ENCODE assay signal across 8 mouse cellular contexts in genomic region chr9:24119423-24119822, GRCm38 (mm10). TPM values are rescaled to one million over a fixed set of nuclear protein-coding genes. Genes with fewer than 3 reads are reported as not detected.
DNase-seq lines count a peak whose midpoint lies in the region; ATAC-seq lines count a peak whose summit lies in the region.

No protein-coding gene starts in this region.

- peak; percentile 14 to 77 for DNase-seq in adrenal gland, adult (ENCODE audit: inconsistent age in 2 of 2, low spot score in 1 of 2)
- no peak for DNase-seq in adrenal gland, adult 8-10 months
- DNase-seq in neural tube, embryonic 10.5 days (ENCODE audit: extremely low spot score, low spot score), result peak; percentile 30
- peak; percentile 76 for DNase-seq in embryo, embryonic 10 days (ENCODE audit: low spot score)
- peak; percentile 24 for DNase-seq in kidney, postnatal 14 days

- H3K9me3 ChIP-seq in neural tube, embryonic 15.5 days (replicated peaks), result no peaks in the 10 kb centered on the region

- H3K4me1 ChIP-seq in neural tube, embryonic 15.5 days, result no peaks in the 10 kb centered on the region

- H3K4me3 ChIP-seq in neural tube, embryonic 15.5 days (replicated peaks), result no peak overlapping the region

- WGBS in neural tube, embryonic 15.5 days, result 58% methylated on average over 4 of the region's 4 CpGs

- ATAC-seq in neural tube, embryonic 15.5 days (ENCODE audit: low FRiP score), result no peak
- ATAC-seq in megakaryocyte progenitor cell, adult 5-6 weeks (replicated peaks; ENCODE audit: poor library complexity), result peak; percentile 83
- ATAC-seq in inflammation-experienced regulatory T-cells, adult 6 months, result no peak

- no peak overlapping the region for H3K9ac ChIP-seq in neural tube, embryonic 15.5 days (replicated peaks)

- H3K27me3 ChIP-seq in neural tube, embryonic 15.5 days (replicated peaks), result no peaks in the 10 kb centered on the region

- H3K36me3 ChIP-seq in neural tube, embryonic 15.5 days, result no peaks in the 10 kb centered on the region

- H3K4me2 ChIP-seq in neural tube, embryonic 15.5 days, result no peak overlapping the region

- no peak overlapping the region for H3K27ac ChIP-seq in neural tube, embryonic 15.5 days (replicated peaks)

RNA-seq across cellular contexts. Expression of gene Npsr1, which starts 21.6 kb away (rescaled TPM):
- total RNA-seq in adrenal gland, adult 8-10 months (2022), result under 1 TPM in 1 of 4 experiments, not detected in 3; 0.17 TPM
- 0.20 and 0.24 TPM in 2 replicates for polyA plus RNA-seq in neural tube, embryonic 15.5 days (2015; fragmentation: Nextera tagmentation; extraction: Ambion mirVana)
- not detected in 2 replicates for total RNA-seq in megakaryocyte progenitor cell, adult 5-6 weeks (2015)
- not detected in 2 replicates for total RNA-seq in megakaryocyte progenitor cell, adult 5-6 weeks (2017)
- polyA plus RNA-seq in inflammation-experienced regulatory T-cells, adult 6 months (2017; shearing (Covaris generic)), result not detected
